Mouse (Mus musculus) MEL (cell line): ENCODE results near the gene Fam169a. TPM values are rescaled to one million over a fixed set of nuclear protein-coding genes. Genes with fewer than 3 reads are reported as not detected.

ENCODE experiments used
- DNase-seq: peaks from one replicate; pipeline ENCODE4 v3.0.0; 2011; ENCODE audit warnings: low read depth, low spot score
- H3K27ac ChIP-seq: 2 replicates; pipeline ENCODE4 v1.5.1; 2012; ENCODE audit warnings: low read depth, mild to moderate bottlenecking, control low read depth, low read length, moderate library complexity; ENCODE audit not compliant: control insufficient read depth
- H3K27me3 ChIP-seq, 2 experiments: fragments of 150-350 bp in 1 of 2; sonication (generic) in 1 of 2; 2 replicates each; pipeline ENCODE4 v1.6.1; 2012; ENCODE audit warnings: low read length in 2 of 2, mild to moderate bottlenecking in 2 of 2, improper control_type of control experiment in 1 of 2, moderate library complexity in 1 of 2; ENCODE audit not compliant: insufficient read depth in 2 of 2, control insufficient read depth in 1 of 2
- H3K36me3 ChIP-seq, 2 experiments: 2 replicates each; pipeline ENCODE4 v1.6.1; 2012 to 2014; ENCODE audit warnings: low read length in 2 of 2, improper control_type of control experiment in 1 of 2, inconsistent platforms in 1 of 2, mild to moderate bottlenecking in 1 of 2; ENCODE audit not compliant: insufficient read depth in 2 of 2, control insufficient read depth in 1 of 2
- H3K4me1 ChIP-seq, 2 experiments: fragments of 150-350 bp in 1 of 2; sonication (generic) in 1 of 2; 2 replicates each; pipeline ENCODE4 v1.6.1; 2012; ENCODE audit warnings: low read length in 2 of 2, improper control_type of control experiment in 1 of 2, mild to moderate bottlenecking in 1 of 2; ENCODE audit not compliant: insufficient read depth in 2 of 2, control insufficient read depth in 1 of 2
- H3K4me3 ChIP-seq, 2 experiments: fragments of 150-350 bp in 1 of 2; sonication (generic) in 1 of 2; 2 replicates each; pipeline ENCODE4 v1.5.1; 2012; ENCODE audit warnings: low read depth in 2 of 2, low read length in 2 of 2, mild to moderate bottlenecking in 2 of 2, moderate library complexity in 2 of 2, control low read depth in 1 of 2, improper control_type of control experiment in 1 of 2; ENCODE audit not compliant: control insufficient read depth in 1 of 2, insufficient read depth in 1 of 2
- H3K79me2 ChIP-seq: 2 replicates; pipeline ENCODE4 v1.6.1; 2012; ENCODE audit warnings: mild to moderate bottlenecking, low read length, moderate library complexity; ENCODE audit not compliant: control insufficient read depth, poor library complexity, insufficient read depth
- H3K9ac ChIP-seq: 2 replicates; pipeline ENCODE4 v1.6.1; 2012; ENCODE audit warnings: low read depth, mild to moderate bottlenecking, control low read depth, low read length, moderate library complexity; ENCODE audit not compliant: control insufficient read depth, poor library complexity, severe bottlenecking
- H3K9me3 ChIP-seq: fragments of 150-350 bp; sonication (generic); replicated peaks from 2 replicates; pipeline ENCODE4 v1.6.1; 2012; ENCODE audit warnings: mild to moderate bottlenecking, low read length, improper control_type of control experiment, moderate library complexity; ENCODE audit not compliant: insufficient read depth
- CTCF ChIP-seq, 3 experiments: IDR thresholded peaks in 2 of 3; conservative IDR thresholded peaks in 1 of 3; 2 replicates each; pipeline ENCODE4 v1.5.1; 2011 to 2012; ENCODE audit warnings: low read length in 3 of 3, low read depth in 2 of 3, mild to moderate bottlenecking in 2 of 3, improper control_type of control experiment in 1 of 3, inconsistent platforms in 1 of 3, mixed read lengths in 1 of 3, moderate library complexity in 1 of 3; ENCODE audit not compliant: control insufficient read depth in 1 of 3, insufficient read depth in 1 of 3, poor library complexity in 1 of 3, severe bottlenecking in 1 of 3
- E2F4 ChIP-seq: IDR thresholded peaks from 2 replicates; pipeline ENCODE4 v1.6.1; 2011; ENCODE audit warnings: low read depth, low read length, improper control_type of control experiment, borderline replicate concordance
- ELF1 ChIP-seq: IDR thresholded peaks from 2 replicates; pipeline ENCODE4 v1.6.1; 2014; ENCODE audit warnings: low read depth, mild to moderate bottlenecking, inconsistent platforms, low read length, improper control_type of control experiment, moderate library complexity
- EP300 ChIP-seq, 2 experiments: IDR thresholded peaks; 2 replicates each; pipeline ENCODE4 v1.6.1; 2011; ENCODE audit warnings: improper control_type of control experiment in 2 of 2, low read length in 2 of 2, low read depth in 1 of 2, mild to moderate bottlenecking in 1 of 2
- ETS1 ChIP-seq: IDR thresholded peaks from 2 replicates; pipeline ENCODE4 v1.6.1; 2012; ENCODE audit warnings: low read depth, mild to moderate bottlenecking, inconsistent platforms, low read length, improper control_type of control experiment, moderate library complexity
- GABPA ChIP-seq: IDR thresholded peaks from 2 replicates; pipeline ENCODE4 v1.6.1; 2012; ENCODE audit warnings: low read depth, mild to moderate bottlenecking, inconsistent platforms, low read length, improper control_type of control experiment, moderate library complexity
- GATA1 ChIP-seq: IDR thresholded peaks from 2 replicates; pipeline ENCODE4 v1.6.1; 2011; ENCODE audit warnings: low read depth, low read length, improper control_type of control experiment
- JUND ChIP-seq: IDR thresholded peaks from 2 replicates; pipeline ENCODE4 v1.6.1; 2011; ENCODE audit warnings: low read depth, mild to moderate bottlenecking, improper control_type of control experiment, low read length
- KAT2A ChIP-seq: conservative IDR thresholded peaks from 2 replicates; pipeline ENCODE4 v1.6.1; 2012; ENCODE audit warnings: low read depth, low read length, improper control_type of control experiment, inconsistent platforms
- MAFK ChIP-seq: IDR thresholded peaks from 2 replicates; pipeline ENCODE4 v1.6.1; 2011; ENCODE audit warnings: low read depth, mild to moderate bottlenecking, low read length, improper control_type of control experiment, borderline replicate concordance
- MAX ChIP-seq: IDR thresholded peaks from 2 replicates; pipeline ENCODE4 v1.6.1; 2011; ENCODE audit warnings: low read length, improper control_type of control experiment
- MYC ChIP-seq: IDR thresholded peaks from 2 replicates; pipeline ENCODE4 v1.6.1; 2011; ENCODE audit warnings: low read depth, mild to moderate bottlenecking, low read length, improper control_type of control experiment, moderate library complexity
- NELFE ChIP-seq: IDR thresholded peaks from 2 replicates; pipeline ENCODE4 v1.6.1; 2011; ENCODE audit warnings: low read depth, low read length, improper control_type of control experiment
- POLR2A ChIP-seq, 2 experiments: IDR thresholded peaks; 2 replicates each; pipeline ENCODE4 v1.6.1; 2011 to 2012; ENCODE audit warnings: low read length in 2 of 2, mild to moderate bottlenecking in 2 of 2, control low read depth in 1 of 2, improper control_type of control experiment in 1 of 2, low read depth in 1 of 2, moderate library complexity in 1 of 2; ENCODE audit not compliant: control insufficient read depth in 1 of 2, insufficient read depth in 1 of 2, poor library complexity in 1 of 2
- RAD21 ChIP-seq: IDR thresholded peaks from 2 replicates; pipeline ENCODE4 v1.6.1; 2011; ENCODE audit warnings: mild to moderate bottlenecking, low read depth, low read length, improper control_type of control experiment
- RCOR1 ChIP-seq: IDR thresholded peaks from 2 replicates; pipeline ENCODE4 v1.6.1; 2012; ENCODE audit warnings: low read depth, mild to moderate bottlenecking, inconsistent platforms, low read length, improper control_type of control experiment
- SMC3 ChIP-seq: IDR thresholded peaks from 2 replicates; pipeline ENCODE4 v1.6.1; 2011; ENCODE audit warnings: low read depth, low read length, improper control_type of control experiment
- TBP ChIP-seq: IDR thresholded peaks from 2 replicates; pipeline ENCODE4 v1.8.0; 2011; ENCODE audit warnings: low read depth, low read length, improper control_type of control experiment
- TCF12 ChIP-seq: IDR thresholded peaks from 2 replicates; pipeline ENCODE4 v1.6.1; 2014; ENCODE audit warnings: low read depth, mild to moderate bottlenecking, inconsistent platforms, low read length, improper control_type of control experiment, moderate library complexity
- UBTF ChIP-seq: IDR thresholded peaks from 2 replicates; pipeline ENCODE4 v1.6.1; 2012; ENCODE audit warnings: low read depth, mild to moderate bottlenecking, inconsistent platforms, low read length, improper control_type of control experiment, moderate library complexity, borderline replicate concordance; ENCODE audit not compliant: insufficient read depth
- USF2 ChIP-seq, 2 experiments: IDR thresholded peaks; 2 replicates each; pipeline ENCODE4 v1.6.1; 2011 to 2012; ENCODE audit warnings: improper control_type of control experiment in 2 of 2, low read length in 2 of 2, borderline replicate concordance in 1 of 2, inconsistent platforms in 1 of 2, low read depth in 1 of 2, mild to moderate bottlenecking in 1 of 2; ENCODE audit not compliant: insufficient read depth in 1 of 2
- ZMIZ1 ChIP-seq: IDR thresholded peaks from 2 replicates; pipeline ENCODE4 v1.6.1; 2012; ENCODE audit warnings: low read depth, mild to moderate bottlenecking, inconsistent platforms, low read length, improper control_type of control experiment, moderate library complexity
- ZNF384 ChIP-seq: IDR thresholded peaks from 2 replicates; pipeline ENCODE4 v1.6.1; 2012; ENCODE audit warnings: low read depth, mild to moderate bottlenecking, inconsistent platforms, low read length, improper control_type of control experiment
- polyA plus RNA-seq, 2 experiments: library from polyadenylated mRNA; stranded (reverse) in 1 of 2; unstranded in 1 of 2; fragments of >175 nt in 1 of 2; fragments of >200 nt in 1 of 2; gene quantifications; 2 replicates each; pipeline versions ENCODE4 v1.2.1 to v1.2.4; 2012; ENCODE audit warnings: low replicate concordance in 2 of 2, low read depth in 1 of 2; ENCODE audit not compliant: insufficient read length in 2 of 2, insufficient read depth in 1 of 2, missing spikeins in 1 of 2
- total RNA-seq: library from RNA; depleted of rRNA; stranded (reverse); fragments of 300-350 nt; gene quantifications from 2 replicates; pipeline ENCODE4 v1.2.3, GENCODE M21; 2012

Fam169a gene
- total and polyA plus RNA-seq, 3 experiments = 0.62 to 0.89 TPM; not detected in 1

GRCm38 (mm10) chr13:97080615-97081014 lies 13.5 kb downstream of the Fam169a start:
- Histone ChIP-seq H3K9me3 (no peaks in the 10 kb centered on the region), H3K27ac (no peak overlapping the region), H3K36me3 (no peaks in the 10 kb centered on the region), H3K79me2 (no peaks in the 10 kb centered on the region), H3K9ac (no peak overlapping the region), H3K27me3 (no peaks in the 10 kb centered on the region; a peak in 2 of 4 replicates), H3K4me3 (no peak overlapping the region), H3K4me1 (no peaks in the 10 kb centered on the region)
- DNase-seq = no peak
- no peak for TF ChIP-seq RAD21
- no peak for TF ChIP-seq RCOR1
- no peak for TF ChIP-seq MAX
- TF ChIP-seq ELF1 = no peak
- no peak for TF ChIP-seq GATA1
- no peak for TF ChIP-seq JUND
- no peak for TF ChIP-seq NELFE
- no peak for TF ChIP-seq POLR2A (IDR thresholded peaks at IDR 0.05; ENCODE audit: control insufficient read depth in 1 of 2, insufficient read depth in 1 of 2, low read depth in 1 of 2, low read length in 2 of 2, poor library complexity in 1 of 2)
- no peak for TF ChIP-seq E2F4
- no peak for TF ChIP-seq GABPA
- TF ChIP-seq USF2 (IDR thresholded peaks at IDR 0.05; ENCODE audit: borderline replicate concordance in 1 of 2, insufficient read depth in 1 of 2, low read depth in 1 of 2, low read length in 2 of 2) = no peak
- no peak for TF ChIP-seq SMC3
- TF ChIP-seq KAT2A = no peak
- TF ChIP-seq ETS1 = no peak
- no peak for TF ChIP-seq CTCF (IDR thresholded peaks at IDR 0.05 in 2 of 3, conservative IDR thresholded peaks at IDR 0.05 in 1 of 3; ENCODE audit: control insufficient read depth in 1 of 3, insufficient read depth in 1 of 3, low read depth in 2 of 3, low read length in 3 of 3, poor library complexity in 1 of 3, severe bottlenecking in 1 of 3)
- no peak for TF ChIP-seq TBP
- TF ChIP-seq ZMIZ1 = no peak
- no peak for TF ChIP-seq ZNF384

- no peaks in the 10 kb centered on the region; a peak in 2 of 4 replicates for H3K27me3 ChIP-seq
- no peak for TF ChIP-seq MAFK
- no peak for TF ChIP-seq EP300 (IDR thresholded peaks at IDR 0.05; ENCODE audit: low read depth in 1 of 2, low read length in 2 of 2)
- no peak for TF ChIP-seq TCF12
- no peak for TF ChIP-seq SMC3
- no peak for TF ChIP-seq UBTF
- no peak for TF ChIP-seq CTCF (IDR thresholded peaks at IDR 0.05 in 2 of 3, conservative IDR thresholded peaks at IDR 0.05 in 1 of 3; ENCODE audit: control insufficient read depth in 1 of 3, insufficient read depth in 1 of 3, low read depth in 2 of 3, low read length in 3 of 3, poor library complexity in 1 of 3, severe bottlenecking in 1 of 3)
- TF ChIP-seq MYC = no peak
- H3K27ac ChIP-seq = no peak overlapping the region
- no peak overlapping the region for H3K9ac ChIP-seq
- H3K4me3 ChIP-seq = no peak overlapping the region
- no peaks in the 10 kb centered on the region for H3K36me3 ChIP-seq
- no peaks in the 10 kb centered on the region for H3K4me1 ChIP-seq
- no peaks in the 10 kb centered on the region for H3K79me2 ChIP-seq
- DNase-seq = no peak
- no peaks in the 10 kb centered on the region for H3K9me3 ChIP-seq
Observed at GRCm38 (mm10) chr13:97082432-97082831, 15.3 kb downstream of the Fam169a start.
